Mouse (Mus musculus): Measurements from ENCODE around the gene Ttc25. TPM values are rescaled to one million over a fixed set of nuclear protein-coding genes. Genes with fewer than 3 reads are reported as not detected.

Gene Ttc25
- polyA plus RNA-seq, 1 experiment, result 0.71 TPM

- Histone ChIP-seq H3ac (ENCODE audit: control insufficient read depth, insufficient read length) (no peak overlapping the region), H3K4me3 (no peak overlapping the region), H3K36me3 (ENCODE audit: control insufficient read depth, insufficient read depth) (no peaks in the 10 kb centered on the region), H3K27me3 (ENCODE audit: control insufficient read depth, insufficient read depth, insufficient read length) (no peaks in the 10 kb centered on the region), H3K79me2 (ENCODE audit: control insufficient read depth, insufficient read depth) (no peaks in the 10 kb centered on the region), H3K4me2 (ENCODE audit: low read depth) (no peak overlapping the region)
- TF ChIP-seq POLR2AphosphoS2 (IDR thresholded peaks at IDR 0.05; ENCODE audit: insufficient read length, low read depth) (no peak), E2F4 (IDR thresholded peaks at IDR 0.05; ENCODE audit: insufficient read depth) (no peak), MAX (IDR thresholded peaks at IDR 0.05; ENCODE audit: low read depth) (no peak), SRF (IDR thresholded peaks at IDR 0.05; ENCODE audit: control insufficient read depth, insufficient read length, low read depth) (no peak), POLR2A (IDR thresholded peaks at IDR 0.05; ENCODE audit: insufficient read length, low read depth) (no peak), CEBPB (IDR thresholded peaks at IDR 0.05; ENCODE audit: insufficient read depth, poor library complexity, severe bottlenecking) (no peak), REST (IDR thresholded peaks at IDR 0.05; ENCODE audit: insufficient read depth, insufficient read length) (no peak), USF1 (IDR thresholded peaks at IDR 0.05; ENCODE audit: low read depth) (no peak)
Observed at GRCm38 (mm10) chr11:100540966-100541365, 4.4 kb upstream of the Ttc25 start.

GRCm38 (mm10) chr11:100541577-100541976 lies 3.8 kb upstream of the Ttc25 start:
- Histone ChIP-seq H3K79me2 (ENCODE audit: control insufficient read depth, insufficient read depth) (no peaks in the 10 kb centered on the region), H3K36me3 (ENCODE audit: control insufficient read depth, insufficient read depth) (no peaks in the 10 kb centered on the region), H3ac (ENCODE audit: control insufficient read depth, insufficient read length) (no peak overlapping the region), H3K4me2 (ENCODE audit: low read depth) (no peak overlapping the region), H3K27me3 (ENCODE audit: control insufficient read depth, insufficient read depth, insufficient read length) (no peaks in the 10 kb centered on the region), H3K4me3 (no peak overlapping the region)
- TF ChIP-seq REST (IDR thresholded peaks at IDR 0.05; ENCODE audit: insufficient read depth, insufficient read length), result no peak

GRCm38 (mm10) chr11:100545746-100546085 lies 309 bp downstream of the Ttc25 start:
- peak overlapping the region; percentile 24 for H3K4me3 ChIP-seq
- peaks cover 28% of the 10 kb centered on the region for H3K27me3 ChIP-seq (ENCODE audit: control insufficient read depth, insufficient read depth, insufficient read length)
- H3K36me3 ChIP-seq (ENCODE audit: control insufficient read depth, insufficient read depth), result no peaks in the 10 kb centered on the region
- TF ChIP-seq USF1 (IDR thresholded peaks at IDR 0.05; ENCODE audit: low read depth), result no peak
- no peak for TF ChIP-seq REST (IDR thresholded peaks at IDR 0.05; ENCODE audit: insufficient read depth, insufficient read length)
- no peaks in the 10 kb centered on the region for H3K79me2 ChIP-seq (ENCODE audit: control insufficient read depth, insufficient read depth)
- peak overlapping the region; percentile 94 for H3K4me2 ChIP-seq (ENCODE audit: low read depth)
- H3ac ChIP-seq (ENCODE audit: control insufficient read depth, insufficient read length), result no peak overlapping the region

- Histone ChIP-seq H3K36me3 (ENCODE audit: control insufficient read depth, insufficient read depth) (no peaks in the 10 kb centered on the region), H3K27me3 (ENCODE audit: control insufficient read depth, insufficient read depth, insufficient read length) (peaks cover 28% of the 10 kb centered on the region), H3K4me2 (ENCODE audit: low read depth) (no peak overlapping the region), H3K4me3 (no peak overlapping the region), H3ac (ENCODE audit: control insufficient read depth, insufficient read length) (no peak overlapping the region), H3K79me2 (ENCODE audit: control insufficient read depth, insufficient read depth) (no peaks in the 10 kb centered on the region)
- TF ChIP-seq MYOD1 (IDR thresholded peaks at IDR 0.05; ENCODE audit: control insufficient read depth in 1 of 3, insufficient read length in 2 of 3, low read depth in 2 of 3) (no peak), CEBPB (IDR thresholded peaks at IDR 0.05; ENCODE audit: insufficient read depth, poor library complexity, severe bottlenecking) (no peak), MAX (IDR thresholded peaks at IDR 0.05; ENCODE audit: low read depth) (no peak), REST (IDR thresholded peaks at IDR 0.05; ENCODE audit: insufficient read depth, insufficient read length) (no peak), USF1 (IDR thresholded peaks at IDR 0.05; ENCODE audit: low read depth) (no peak), TCF3 (IDR thresholded peaks at IDR 0.05; ENCODE audit: insufficient read length, low read depth) (no peak), POLR2A (IDR thresholded peaks at IDR 0.05; ENCODE audit: insufficient read length, low read depth) (no peak), MYOG (IDR thresholded peaks at IDR 0.05; ENCODE audit: control insufficient read depth in 1 of 3, insufficient read depth in 1 of 3, insufficient read length in 2 of 3, low read depth in 2 of 3) (no peak), TCF12 (IDR thresholded peaks at IDR 0.05; ENCODE audit: insufficient read depth, poor library complexity, severe bottlenecking) (no peak), SRF (IDR thresholded peaks at IDR 0.05; ENCODE audit: control insufficient read depth, insufficient read length, low read depth) (no peak), E2F4 (IDR thresholded peaks at IDR 0.05; ENCODE audit: insufficient read depth) (no peak), POLR2AphosphoS2 (IDR thresholded peaks at IDR 0.05; ENCODE audit: insufficient read length, low read depth) (no peak)
Observed at GRCm38 (mm10) chr11:100546955-100547354, 1.5 kb downstream of the Ttc25 start.

GRCm38 (mm10) chr11:100548141-100548540 lies 2.7 kb downstream of the Ttc25 start:
- H3K36me3 ChIP-seq (ENCODE audit: control insufficient read depth, insufficient read depth), result no peaks in the 10 kb centered on the region
- H3K27me3 ChIP-seq (ENCODE audit: control insufficient read depth, insufficient read depth, insufficient read length), result peaks cover 28% of the 10 kb centered on the region
- no peaks in the 10 kb centered on the region for H3K79me2 ChIP-seq (ENCODE audit: control insufficient read depth, insufficient read depth)
- H3ac ChIP-seq (ENCODE audit: control insufficient read depth, insufficient read length), result no peak overlapping the region
- no peak overlapping the region for H3K4me3 ChIP-seq
- H3K4me2 ChIP-seq (ENCODE audit: low read depth), result no peak overlapping the region
- no peak for TF ChIP-seq POLR2A (IDR thresholded peaks at IDR 0.05; ENCODE audit: insufficient read length, low read depth)

- no peak overlapping the region for H3ac ChIP-seq (ENCODE audit: control insufficient read depth, insufficient read length)
Observed at GRCm38 (mm10) chr11:100549466-100549865, 4.1 kb downstream of the Ttc25 start.

More at GRCm38 (mm10) chr11:100549466-100549865, 4.1 kb downstream of the Ttc25 start:
- no peaks in the 10 kb centered on the region for H3K79me2 ChIP-seq (ENCODE audit: control insufficient read depth, insufficient read depth)
- H3K27me3 ChIP-seq (ENCODE audit: control insufficient read depth, insufficient read depth, insufficient read length), result peaks cover 28% of the 10 kb centered on the region
- H3K4me2 ChIP-seq (ENCODE audit: low read depth), result no peak overlapping the region
- no peak overlapping the region for H3K4me3 ChIP-seq
- TF ChIP-seq E2F4 (IDR thresholded peaks at IDR 0.05; ENCODE audit: insufficient read depth), result no peak
- no peak for TF ChIP-seq TCF12 (IDR thresholded peaks at IDR 0.05; ENCODE audit: insufficient read depth, poor library complexity, severe bottlenecking)
- TF ChIP-seq POLR2AphosphoS2 (IDR thresholded peaks at IDR 0.05; ENCODE audit: insufficient read length, low read depth), result no peak
- no peak for TF ChIP-seq REST (IDR thresholded peaks at IDR 0.05; ENCODE audit: insufficient read depth, insufficient read length)
- no peak for TF ChIP-seq MYOD1 (IDR thresholded peaks at IDR 0.05; ENCODE audit: control insufficient read depth in 1 of 3, insufficient read length in 2 of 3, low read depth in 2 of 3)
- TF ChIP-seq SRF (IDR thresholded peaks at IDR 0.05; ENCODE audit: control insufficient read depth, insufficient read length, low read depth), result no peak
- TF ChIP-seq CEBPB (IDR thresholded peaks at IDR 0.05; ENCODE audit: insufficient read depth, poor library complexity, severe bottlenecking), result no peak
- H3K36me3 ChIP-seq (ENCODE audit: control insufficient read depth, insufficient read depth), result no peaks in the 10 kb centered on the region
